Mouse (Mus musculus) gastrocnemius, postnatal 36 days (tissue): ENCODE measurements around the gene Pdxp. TPM values are rescaled to one million over a fixed set of nuclear protein-coding genes. Genes with fewer than 3 reads are reported as not detected.

Experiments
- DNase-seq, 2 experiments: peaks; one replicate each; pipeline ENCODE4 v3.0.0; 2022
- intact Hi-C: fragments of 180-260 bp; cut with DNase I; formaldehyde crosslinking; loops from one replicate; pipeline ENCODE4 v1.15.1; 2025
- microRNA-seq, 2 experiments: library from miRNA; unstranded; fragments of <30 nt; microRNA quantifications; one replicate each; pipeline ENCODE4 v1.2.0; 2021
- total RNA-seq, 2 experiments: library from RNA; stranded (reverse); gene quantifications; 2 replicates each; pipeline ENCODE4 v1.2.3; 2021

Gene Pdxp
- total RNA-seq, 2 experiments from 2014 or later: 1.9 to 2.0 TPM

DNA sequence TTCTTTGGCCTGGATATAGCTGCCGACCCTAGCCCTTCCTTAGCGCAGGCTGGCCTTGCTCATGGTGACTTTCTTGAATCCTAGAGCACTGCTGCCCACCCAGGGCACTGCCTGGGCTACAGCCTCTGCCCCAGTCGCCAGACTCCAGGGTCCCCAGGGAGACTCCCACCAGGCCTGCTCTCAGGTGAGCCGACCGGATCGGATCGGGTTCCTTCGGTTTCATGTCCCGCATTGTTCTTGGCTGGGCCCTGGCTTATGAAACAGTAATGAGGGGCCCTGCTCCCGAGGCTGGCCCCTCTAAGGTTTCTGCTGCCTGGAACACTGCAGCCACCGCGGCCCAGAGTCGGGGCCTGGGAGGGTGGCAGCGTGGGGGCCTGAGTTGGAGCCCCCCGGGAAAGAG lies 43.3 kb downstream of the Pdxp start:
- intact Hi-C loops: no loop called here
- DNase-seq: no peak

DNA sequence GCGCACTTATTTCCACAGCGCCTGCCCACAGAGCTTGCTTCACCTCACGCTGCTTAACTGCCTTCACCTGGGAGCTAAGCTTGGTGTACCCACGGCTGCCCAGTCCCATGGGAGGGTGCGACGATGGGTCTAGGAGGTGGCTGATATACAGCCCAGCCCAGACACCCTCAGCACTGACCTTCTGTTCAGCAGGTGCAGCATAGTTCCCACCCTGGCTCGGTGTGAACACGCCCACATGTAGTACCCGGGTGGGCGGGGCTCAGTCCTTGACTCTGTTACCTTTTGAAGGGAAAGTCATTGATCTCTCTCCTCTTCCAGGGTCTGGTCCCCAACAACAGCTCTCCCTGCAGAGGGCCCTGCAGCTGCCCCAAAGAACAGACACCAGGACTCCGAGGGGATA lies 45.8 kb downstream of the Pdxp start:
- no peak for DNase-seq
- intact Hi-C loops: no loop called here

GRCm38 (mm10) chr15:78960088-78960487 lies 46.4 kb downstream of the Pdxp start:
- intact Hi-C loops: no loop called here
- peak; percentile 59 to 83 for DNase-seq

GRCm38 (mm10) chr15:78962885-78963284 lies 49.2 kb downstream of the Pdxp start:
- intact Hi-C loops: no loop called here

More at GRCm38 (mm10) chr15:78962885-78963284, 49.2 kb downstream of the Pdxp start:
- DNase-seq: peak; percentile 64 to 65

Small RNAs within 50 kb of the gene (microRNA-seq; reads per million reads assigned to microRNA genes)
- gene Mir6955: 0 reads per million in 2 experiments

Other genes with a start within 250 kb of the Pdxp start
- under 1 TPM; 0.02 to 0.08 TPM for gene Elfn2, start 195.1 kb upstream of the Pdxp start, total RNA-seq
- 1 to 10 TPM; 3.3 TPM for gene Mfng, start 140.4 kb upstream of the Pdxp start, total RNA-seq
- gene Card10, start 110.9 kb upstream of the Pdxp start, total RNA-seq: 1 to 10 TPM; 5.6 to 6.6 TPM
- 10 to 100 TPM in 1 of 2 experiments, 1 to 10 TPM in 1; 9.4 to 10.7 TPM for gene Cdc42ep1, start 71.3 kb upstream of the Pdxp start, total RNA-seq
- not detected for gene Lgals2, start 58.4 kb upstream of the Pdxp start, total RNA-seq
- gene Gga1, start 36.7 kb upstream of the Pdxp start, total RNA-seq: 10 to 100 TPM; 34.1 to 34.9 TPM
- gene Gm49510, start 14.3 kb upstream of the Pdxp start, total RNA-seq: not detected
- gene Sh3bp1, start 14.2 kb upstream of the Pdxp start, total RNA-seq: 1 to 10 TPM; 2.0 to 2.1 TPM
- 100 to 1,000 TPM; 188 to 289 TPM for gene Lgals1, start 12.8 kb downstream of the Pdxp start, total RNA-seq
- gene Nol12, start 21.0 kb downstream of the Pdxp start, total RNA-seq: 10 to 100 TPM; 22.1 to 22.6 TPM
- 10 to 100 TPM; 35.6 to 42.3 TPM for gene Triobp, start 33.8 kb downstream of the Pdxp start, total RNA-seq
- 10 to 100 TPM; 71.1 to 87.4 TPM for gene H1f0, start 114.5 kb downstream of the Pdxp start, total RNA-seq
- gene Galr3, start 128.0 kb downstream of the Pdxp start, total RNA-seq: not detected
- 1 to 10 TPM; 2.7 to 4.3 TPM for gene Ankrd54, start 149.0 kb downstream of the Pdxp start, total RNA-seq
- 10 to 100 TPM; 46.6 to 52.6 TPM for gene Eif3l, start 161.3 kb downstream of the Pdxp start, total RNA-seq
- 10 to 100 TPM; 11.8 to 13.5 TPM for gene Micall1, start 195.0 kb downstream of the Pdxp start, total RNA-seq
- 10 to 100 TPM; 65.9 to 67.1 TPM for gene Polr2f, start 227.1 kb downstream of the Pdxp start, total RNA-seq
- gene 1700088E04Rik, start 227.3 kb downstream of the Pdxp start, total RNA-seq: 1 to 10 TPM in 1 of 2 experiments, under 1 TPM in 1; 0.66 to 1.2 TPM